Mouse (Mus musculus) gastrocnemius, postnatal 36 days (tissue): ENCODE data around the gene Slc26a9. TPM values are rescaled to one million over a fixed set of nuclear protein-coding genes. Genes with fewer than 3 reads are reported as not detected.

Experiments
- DNase-seq, 2 experiments: peaks; one replicate each; pipeline ENCODE4 v3.0.0; 2022
- intact Hi-C: fragments of 180-260 bp; cut with DNase I; formaldehyde crosslinking; loops from one replicate; pipeline ENCODE4 v1.15.1; 2025
- total RNA-seq, 2 experiments: library from RNA; stranded (reverse); gene quantifications; 2 replicates each; pipeline ENCODE4 v1.2.3; 2021

The Slc26a9 gene
- total RNA-seq, 2 experiments from 2014 or later, result not detected

DNA sequence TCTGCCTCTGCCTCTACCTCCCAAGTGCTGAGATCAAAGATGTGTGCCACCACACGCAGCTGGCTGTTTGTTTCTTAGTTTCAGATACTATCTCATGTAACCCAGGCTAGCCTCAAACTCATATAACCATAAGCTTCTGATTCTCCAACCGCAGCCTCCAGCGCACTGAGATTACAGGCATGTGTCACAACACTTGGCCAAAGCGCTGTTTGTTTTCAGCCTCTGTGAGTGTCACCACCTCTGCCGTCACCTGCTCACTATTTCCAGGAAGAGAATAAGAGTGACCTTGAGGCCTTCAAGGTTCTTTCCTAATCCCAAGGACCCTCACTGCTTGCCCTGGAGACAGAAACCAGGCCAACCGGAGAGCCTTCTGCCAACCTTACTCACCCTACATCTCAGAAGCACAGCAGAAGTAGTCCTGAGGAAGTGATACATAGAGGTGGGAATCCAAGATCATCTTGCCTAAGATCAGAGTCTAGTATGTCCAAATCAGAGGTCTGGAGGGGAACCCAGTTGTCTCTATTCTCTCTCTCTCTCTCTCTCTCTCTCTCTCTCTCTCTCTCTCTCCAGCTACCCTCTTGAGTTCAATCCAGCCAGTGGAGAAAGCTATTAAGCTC is 9.1 kb upstream of the Slc26a9 start:
- intact Hi-C loops, result no loop called here
- DNase-seq, result no peak

GRCm38 (mm10) chr1:131736494-131736893 is 7.3 kb upstream of the Slc26a9 start:
- no peak for DNase-seq
- intact Hi-C loops, result no loop called here

- intact Hi-C loops, result no loop called here
- DNase-seq, result peak; percentile 73 to 83
Observed at GRCm38 (mm10) chr1:131737269-131737668, 6.6 kb upstream of the Slc26a9 start.

DNA sequence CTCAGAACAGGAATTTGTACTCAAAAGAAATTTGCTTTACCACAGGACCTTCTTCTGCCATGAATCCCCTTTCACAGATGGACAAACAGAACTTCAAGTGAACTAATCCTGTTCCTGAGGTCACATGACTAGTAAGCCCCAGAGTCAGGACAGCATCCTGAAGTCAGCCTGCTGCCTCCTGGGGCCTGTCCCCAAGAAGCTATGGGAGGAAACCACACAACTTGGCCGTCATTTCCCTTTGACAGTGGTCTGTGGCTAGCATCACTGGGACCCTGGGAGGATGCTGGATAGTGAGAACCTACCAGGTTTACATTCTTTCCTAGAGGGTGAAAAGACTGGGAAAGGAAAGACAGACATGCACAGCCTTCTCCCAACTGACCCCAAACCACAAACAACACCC is 5.1 kb upstream of the Slc26a9 start:
- intact Hi-C loops, result no loop called here
- DNase-seq, result no peak

DNA sequence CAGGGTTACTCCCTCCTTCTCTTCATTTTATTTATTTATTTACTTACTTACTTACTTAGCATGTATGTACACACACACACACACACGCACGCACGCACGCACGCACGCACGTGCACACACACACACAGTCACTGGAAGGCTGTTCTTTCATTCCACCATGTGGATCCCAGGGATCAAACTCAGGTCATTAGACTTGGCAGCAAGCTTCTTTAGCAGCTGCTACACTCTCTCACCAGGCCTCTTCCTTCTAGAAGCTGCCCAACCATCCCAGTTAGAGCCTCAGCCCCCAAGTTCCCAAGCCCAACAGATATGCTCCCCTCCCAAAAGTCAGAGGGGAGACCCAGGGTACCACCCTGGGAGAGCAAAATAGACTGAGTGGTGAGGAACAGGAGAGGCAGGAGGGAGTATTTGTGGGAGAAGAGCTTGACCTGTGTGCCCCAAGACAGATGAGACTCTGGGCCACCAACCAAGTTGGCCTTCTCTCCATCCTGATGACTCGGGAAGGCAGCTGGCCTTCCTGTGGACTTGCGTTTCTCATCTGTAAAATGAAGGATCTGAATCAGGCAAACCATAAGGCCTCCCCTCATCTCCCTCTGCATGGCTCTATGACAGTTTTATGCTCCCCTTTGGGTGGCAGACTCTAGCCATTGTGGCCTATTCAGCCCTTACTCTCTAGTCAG is 4.2 kb upstream of the Slc26a9 start:
- no peak for DNase-seq
- intact Hi-C loops, result no loop called here

DNA sequence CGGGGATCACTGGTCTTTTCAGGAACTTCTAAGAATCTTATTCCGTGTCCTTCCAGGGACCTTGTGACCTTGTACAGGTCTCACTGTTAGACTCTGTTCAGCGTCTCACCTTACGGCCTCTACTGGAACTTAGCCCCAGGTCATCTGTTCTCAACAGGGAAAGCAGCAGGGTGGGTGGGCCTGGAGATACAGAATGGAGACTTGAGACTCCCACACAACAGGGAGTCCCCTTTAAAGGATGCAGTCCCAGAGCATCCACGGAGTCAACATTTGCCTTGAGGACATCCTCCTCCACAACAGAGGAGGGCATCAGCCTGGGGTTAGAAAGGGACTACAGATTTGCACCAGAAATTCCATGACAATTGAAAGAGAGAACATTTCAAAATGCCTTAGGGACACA is 1.6 kb downstream of the Slc26a9 start:
- intact Hi-C loops, result no loop called here
- DNase-seq, result no peak

- intact Hi-C loops, result no loop called here
- DNase-seq, result no peak
Observed at GRCm38 (mm10) chr1:131747761-131748160, 3.9 kb downstream of the Slc26a9 start.

- intact Hi-C loops, result no loop called here
Observed at GRCm38 (mm10) chr1:131748636-131749035, 4.8 kb downstream of the Slc26a9 start.

GRCm38 (mm10) chr1:131749706-131750545 is 6.1 kb downstream of the Slc26a9 start:
- intact Hi-C loops, result no loop called here
- no peak for DNase-seq

More at GRCm38 (mm10) chr1:131748636-131749035, 4.8 kb downstream of the Slc26a9 start:
- DNase-seq, result no peak

DNA sequence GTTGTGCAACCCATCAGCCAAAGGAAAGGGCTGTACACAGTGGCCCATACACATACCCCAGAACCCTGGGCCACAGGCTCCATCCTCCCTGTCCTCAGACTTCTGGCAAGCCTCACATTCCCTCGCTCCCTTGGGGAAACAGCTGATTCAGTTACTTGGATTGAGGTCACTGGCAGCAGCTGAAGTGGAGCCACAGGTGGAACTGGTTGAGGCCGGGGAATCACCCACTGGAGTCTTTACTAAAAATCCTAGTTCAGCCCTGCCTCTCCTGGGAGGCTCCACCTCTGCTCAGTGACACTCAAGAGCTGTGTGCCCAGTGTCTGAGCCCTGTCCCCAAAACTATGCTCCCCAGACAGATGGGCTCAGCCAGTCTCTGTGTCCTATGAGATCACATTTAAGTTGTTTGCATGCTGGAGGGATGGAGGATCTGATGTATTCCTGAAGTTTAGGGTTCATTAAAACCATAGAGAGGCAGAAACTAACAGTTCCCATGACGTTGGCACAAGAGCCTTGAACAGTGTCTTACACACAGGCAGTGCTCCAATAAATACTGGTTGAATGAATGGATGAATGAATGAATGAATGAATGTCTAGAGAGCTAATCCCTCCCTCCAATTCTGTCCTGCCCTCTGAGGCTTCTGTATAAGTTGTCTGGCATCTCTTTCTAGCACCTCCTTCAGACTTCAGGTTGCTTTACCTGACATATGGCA is 7.5 kb downstream of the Slc26a9 start:
- peak in 1 of 2 experiments; percentile 44 for DNase-seq

GRCm38 (mm10) chr1:131751891-131752311 is 8.1 kb downstream of the Slc26a9 start:
- intact Hi-C loops, result no loop called here
- no peak for DNase-seq

More for the DNA sequence above, 7.5 kb downstream of the Slc26a9 start:
- intact Hi-C loops, result no loop called here

DNA sequence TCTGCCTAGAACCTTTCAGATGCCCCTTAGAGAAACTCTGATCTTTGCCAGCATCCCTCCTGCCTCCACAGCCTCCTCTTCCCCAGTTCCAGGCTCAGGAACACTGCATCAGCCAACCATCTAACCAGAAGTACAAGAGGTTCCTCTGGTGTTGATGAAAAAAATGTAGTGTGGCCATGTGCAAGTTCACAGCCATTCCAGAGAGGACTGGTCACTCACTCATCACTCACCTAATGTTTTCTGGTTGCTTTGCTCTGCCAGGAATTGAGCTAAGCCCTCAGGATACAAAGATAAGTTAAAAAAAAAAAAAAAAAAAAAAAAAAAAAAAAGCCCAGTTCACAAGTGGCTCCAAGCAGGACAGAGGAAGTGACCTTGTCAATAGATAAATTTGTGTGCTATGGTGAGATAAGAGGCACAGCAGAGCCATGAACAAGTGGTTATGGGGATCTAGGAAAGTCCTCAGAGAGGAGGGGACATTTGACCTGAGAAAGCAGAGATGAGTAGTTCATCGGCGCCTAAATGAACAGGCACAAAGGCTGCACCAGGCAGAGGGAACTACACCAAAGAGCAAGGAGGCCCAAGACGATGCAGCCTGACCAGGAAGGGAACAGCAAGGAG is 10.5 kb downstream of the Slc26a9 start:
- DNase-seq, result no peak
- intact Hi-C loops, result no loop called here

- peak; percentile 53 to 64 for DNase-seq
- intact Hi-C loops, result no loop called here
Observed at GRCm38 (mm10) chr1:131754916-131755315, 11.1 kb downstream of the Slc26a9 start.

DNA sequence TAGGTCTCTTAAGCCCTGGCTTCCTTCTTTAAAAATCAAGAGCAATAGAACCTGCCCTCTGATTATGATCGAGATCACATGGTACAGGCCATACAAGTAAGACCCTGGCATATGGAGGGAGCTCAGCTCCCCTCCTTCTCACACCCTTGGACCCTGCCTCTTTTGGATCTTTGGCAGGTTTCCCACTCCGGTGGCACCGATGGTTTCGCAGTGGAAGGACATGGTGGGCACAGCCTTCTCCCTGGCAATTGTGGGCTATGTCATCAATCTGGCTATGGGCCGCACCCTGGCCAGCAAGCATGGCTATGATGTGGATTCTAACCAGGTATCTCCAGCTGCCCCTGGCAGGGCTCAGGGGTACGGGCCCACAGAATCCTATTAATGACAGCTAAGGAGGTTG is 13.4 kb downstream of the Slc26a9 start:
- intact Hi-C loops, result no loop called here
- no peak for DNase-seq

- DNase-seq, result no peak
Observed at GRCm38 (mm10) chr1:131758796-131759195, 15.0 kb downstream of the Slc26a9 start.

DNA sequence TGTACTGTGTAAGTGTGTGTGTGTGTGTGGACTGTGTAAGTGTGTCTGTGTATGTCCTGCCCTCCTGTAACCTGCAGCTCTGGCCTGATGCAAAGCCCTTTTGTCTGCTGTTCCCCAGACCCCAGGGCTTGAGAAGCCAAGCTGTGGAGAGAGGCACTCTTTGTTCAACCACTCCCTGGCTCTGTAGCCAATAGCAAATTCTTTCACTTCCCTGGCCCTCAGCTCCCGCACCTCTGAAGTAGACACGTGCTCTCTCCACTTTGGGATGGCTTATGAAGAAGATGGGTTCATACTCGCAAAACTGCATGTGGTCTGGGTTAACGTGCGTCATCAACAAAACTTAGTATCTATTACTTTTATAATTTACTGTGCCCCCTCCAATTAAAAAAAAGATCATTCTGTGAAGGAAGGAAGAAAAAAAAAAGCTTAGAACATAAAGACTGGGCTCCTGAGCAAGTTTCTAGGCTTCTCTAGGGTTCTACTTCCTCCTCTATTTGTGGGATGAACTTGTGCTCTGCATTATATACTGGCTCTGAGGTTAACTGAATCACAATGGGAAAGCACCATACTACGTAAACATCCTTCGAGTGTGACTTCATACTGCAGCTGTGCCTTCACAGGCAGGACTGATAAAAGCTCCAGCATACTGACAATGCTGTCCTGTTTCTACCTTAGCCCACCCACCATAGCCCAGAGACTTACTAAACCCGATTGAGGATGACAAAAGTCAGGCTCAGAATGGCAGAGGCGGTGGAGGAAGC is 16.0 kb downstream of the Slc26a9 start:
- DNase-seq, result no peak
- intact Hi-C loops, result loop anchor here (5.0 kb wide), 1 partner anchor 148 kb away; no protein-coding TSS in a partner anchor

More at GRCm38 (mm10) chr1:131758796-131759195, 15.0 kb downstream of the Slc26a9 start:
- intact Hi-C loops, result no loop called here

DNA sequence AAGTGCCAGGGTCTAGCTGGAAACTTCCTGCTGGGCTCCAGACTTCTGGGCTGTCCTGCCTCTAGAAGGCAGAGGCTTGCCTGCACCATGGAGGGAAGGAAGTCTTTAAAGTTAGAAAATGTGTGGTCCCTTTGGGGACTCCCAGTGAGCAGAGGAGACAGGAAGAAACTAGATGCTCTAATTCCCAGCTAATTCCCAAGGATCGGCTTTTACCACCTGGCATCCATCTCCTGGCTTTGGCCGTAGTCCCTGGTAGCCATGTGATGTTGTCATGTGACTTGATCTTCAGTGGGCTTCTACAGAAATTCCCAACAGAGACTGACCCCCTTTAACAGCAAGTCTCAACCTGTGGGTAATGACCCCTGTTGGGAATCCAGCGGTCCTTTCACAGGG is 16.6 kb downstream of the Slc26a9 start:
- intact Hi-C loops, result loop anchor here (5.0 kb wide), 1 partner anchor 148 kb away; no protein-coding TSS in a partner anchor
- no peak for DNase-seq

DNA sequence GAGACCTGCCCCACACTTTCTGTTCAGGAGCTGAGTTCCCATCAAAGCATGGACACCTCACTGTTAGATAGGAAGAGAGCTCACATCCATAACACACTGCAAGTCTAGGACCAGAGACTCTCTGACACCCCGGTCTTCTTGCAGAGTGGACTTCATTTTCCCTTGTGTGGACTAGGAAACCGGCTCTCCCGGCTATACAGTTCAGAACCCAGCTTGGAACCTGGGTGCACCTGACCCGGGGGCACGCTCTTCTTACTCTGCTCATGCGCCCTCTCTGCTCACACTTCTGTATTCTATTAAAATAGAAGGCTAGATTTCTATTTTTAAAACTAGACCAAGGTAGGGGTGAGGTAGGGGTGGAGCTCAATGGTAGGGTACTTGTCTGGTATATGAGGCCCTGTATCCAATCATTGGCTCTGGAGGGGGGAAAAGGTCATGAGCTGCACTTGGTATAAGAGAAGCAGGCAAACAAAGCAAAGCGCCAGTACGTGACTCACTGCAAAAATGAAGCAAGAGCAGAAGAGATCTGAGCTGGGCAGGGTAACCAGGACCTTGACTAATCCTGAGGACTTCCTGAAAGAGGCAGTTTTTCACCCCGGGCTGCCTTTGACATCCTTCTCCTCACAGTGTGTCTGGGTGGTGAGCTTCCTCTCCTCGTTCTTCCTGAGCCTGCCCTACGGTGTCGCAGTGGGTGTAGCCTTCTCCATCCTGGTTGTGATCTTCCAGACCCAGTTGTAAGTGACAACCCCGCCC is 17.4 kb downstream of the Slc26a9 start:
- intact Hi-C loops, result loop anchor here (1.0 to 5.0 kb wide), 2 partner anchors 47 to 149 kb away; no protein-coding TSS in a partner anchor
- no peak for DNase-seq
